Mouse (Mus musculus) neural tube, embryonic 14.5 days (tissue): ENCODE data around the gene Zfp760. TPM values are rescaled to one million over a fixed set of nuclear protein-coding genes. Genes with fewer than 3 reads are reported as not detected.

Experiments
- polyA plus RNA-seq: library from polyadenylated mRNA; unstranded; fragments of >200 nt; fragmentation: Nextera tagmentation; extraction: Ambion mirVana; gene quantifications from 2 replicates; pipeline ENCODE4 v1.2.1, GENCODE M21; 2014

The Zfp760 gene
- polyA plus RNA-seq, 1 experiment from 2014 or later, result 11.6 TPM

Other genes starting within 250 kb of the Zfp760 start
- gene Zfp53, start 218.7 kb upstream of the Zfp760 start, polyA plus RNA-seq, result 9.6 and 10.4 TPM in 2 replicates
- gene Zfp52, start 172.2 kb upstream of the Zfp760 start, polyA plus RNA-seq, result 1.5 and 2.3 TPM in 2 replicates
- gene Zfp948, start 140.7 kb upstream of the Zfp760 start, polyA plus RNA-seq, result 23.7 and 27.1 TPM in 2 replicates
- gene Zfp983, start 57.1 kb upstream of the Zfp760 start, polyA plus RNA-seq, result 11.8 and 15.2 TPM in 2 replicates
- gene Gm10226, start 15.9 kb upstream of the Zfp760 start, polyA plus RNA-seq, result 24.6 and 26.9 TPM in 2 replicates
- gene Zfp229, start 23.1 kb downstream of the Zfp760 start, polyA plus RNA-seq, result 11.5 and 11.8 TPM in 2 replicates
- gene Zfp820, start 138.0 kb downstream of the Zfp760 start, polyA plus RNA-seq, result 2.0 and 2.7 TPM in 2 replicates
- 9.8 and 12.1 TPM in 2 replicates for gene Zfp995, start 202.2 kb downstream of the Zfp760 start, polyA plus RNA-seq